Mouse (Mus musculus) E14TG2a.4 (cell line): Measurements from ENCODE around the gene Acox1.

Experiments used
- CTCF ChIP-seq: conservative IDR thresholded peaks from 2 replicates; pipeline ENCODE4 v1.5.1; 2014; ENCODE audit warnings: low read length
- NANOG ChIP-seq: IDR thresholded peaks from 2 replicates; pipeline ENCODE4 v1.6.1; 2014; ENCODE audit warnings: borderline replicate concordance, low read length, mixed read lengths
- POU5F1 ChIP-seq: IDR thresholded peaks from 2 replicates; pipeline ENCODE4 v1.6.1; 2014; ENCODE audit warnings: low read length, borderline replicate concordance

GRCm38 (mm10) chr11:116171959-116172358, 26.9 kb downstream of the Acox1 start:
- TF ChIP-seq CTCF (no peak), POU5F1 (no peak), NANOG (no peak)
